Mouse (Mus musculus) hindbrain, embryonic 16.5 days (tissue): ENCODE measurements around the gene Tnni2. TPM values are rescaled to one million over a fixed set of nuclear protein-coding genes. Genes with fewer than 3 reads are reported as not detected.

Experiments used
- ATAC-seq: fragments of 200-750 bp; cut with Nextera tagmentation; 2 replicates; pipeline ENCODE4 v1.8.0; 2017; ENCODE audit warnings: moderate TSS enrichment, moderate library complexity
- H3K27ac ChIP-seq: fragments of 300-500 bp; sonication (generic); 2 replicates; pipeline ENCODE4 v1.5.1; 2014; ENCODE audit warnings: low read depth, mild to moderate bottlenecking, control low read depth, low read length, moderate library complexity
- H3K27me3 ChIP-seq: fragments of 300-500 bp; sonication (generic); replicated peaks from 2 replicates; pipeline ENCODE4 v1.6.1; 2014; ENCODE audit warnings: low read length; ENCODE audit not compliant: control insufficient read depth, insufficient read depth
- H3K36me3 ChIP-seq: fragments of 300-500 bp; sonication (generic); 2 replicates; pipeline ENCODE4 v1.6.1; 2014; ENCODE audit warnings: mild to moderate bottlenecking, low read length, moderate library complexity, mixed read lengths; ENCODE audit not compliant: control insufficient read depth, insufficient read depth
- H3K4me1 ChIP-seq: fragments of 300-500 bp; sonication (generic); 2 replicates; pipeline ENCODE4 v1.6.1; 2014; ENCODE audit warnings: low read depth, low read length; ENCODE audit not compliant: control insufficient read depth, insufficient read depth
- H3K4me2 ChIP-seq: fragments of 300-500 bp; sonication (generic); 2 replicates; pipeline ENCODE4 v1.6.1; 2014; ENCODE audit warnings: mild to moderate bottlenecking, low read length, control low read depth, moderate library complexity
- H3K4me3 ChIP-seq: fragments of 300-500 bp; sonication (generic); 2 replicates; pipeline ENCODE4 v1.5.1; 2014; ENCODE audit warnings: mild to moderate bottlenecking, low read length, control low read depth, moderate library complexity
- H3K9ac ChIP-seq: fragments of 300-500 bp; sonication (generic); 2 replicates; pipeline ENCODE4 v1.6.1; 2014; ENCODE audit warnings: low read depth, mild to moderate bottlenecking, control low read depth, low read length, moderate library complexity
- H3K9me3 ChIP-seq: fragments of 300-500 bp; sonication (generic); 2 replicates; pipeline ENCODE4 v1.6.1; 2014; ENCODE audit warnings: mild to moderate bottlenecking, low read length, moderate library complexity; ENCODE audit not compliant: control insufficient read depth
- WGBS: fragments of 180-500 bp; shearing (Covaris S2); extraction: QIAGEN DNeasy Blood & Tissue Kit; methylation state at CpG from one replicate; pipeline ENCODE4 v1.1.7; 2014; 5-methylcytosine and 5-hydroxymethylcytosine counted together
- polyA plus RNA-seq: library from polyadenylated mRNA; unstranded; fragments of >200 nt; fragmentation: Nextera tagmentation; extraction: Ambion mirVana; gene quantifications from 2 replicates; pipeline ENCODE4 v1.2.1, GENCODE M21; 2015

Tnni2 gene
- polyA plus RNA-seq, 1 experiment from 2014 or later = 2.0 TPM

DNA sequence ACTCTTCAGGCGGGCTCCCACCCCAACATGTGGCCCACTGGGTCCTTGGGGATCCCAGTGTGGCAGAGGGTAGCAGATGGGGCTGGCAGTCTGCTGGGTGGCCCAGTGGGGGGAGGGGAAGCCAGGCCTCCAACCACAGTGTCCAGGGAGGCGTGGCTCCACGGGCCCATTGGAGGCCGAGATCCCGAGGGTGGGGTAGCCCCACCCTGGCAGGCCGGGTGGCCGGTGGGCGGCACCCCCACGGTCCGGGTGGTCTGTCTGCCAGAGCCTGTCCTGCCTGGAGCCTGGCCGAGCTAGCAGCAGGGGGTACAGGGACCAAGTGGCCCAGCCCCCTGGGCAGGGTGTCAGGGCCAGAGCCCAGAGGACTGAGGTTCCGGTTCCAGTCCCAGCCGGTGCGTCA, 33.2 kb downstream of the Tnni2 start:
- WGBS = 74% methylated on average over 14 of the region's 14 CpGs
- no peak overlapping the region for H3K9ac ChIP-seq
- no peak overlapping the region for H3K27ac ChIP-seq
- H3K36me3 ChIP-seq = no peaks in the 10 kb centered on the region
- H3K9me3 ChIP-seq = no peaks in the 10 kb centered on the region
- no peak overlapping the region for H3K4me3 ChIP-seq
- H3K4me2 ChIP-seq = no peak overlapping the region
- no peaks in the 10 kb centered on the region for H3K27me3 ChIP-seq
- peaks cover 3% of the 10 kb centered on the region; the same call in 1 of the 2 replicates for H3K4me1 ChIP-seq
- ATAC-seq = no peak

DNA sequence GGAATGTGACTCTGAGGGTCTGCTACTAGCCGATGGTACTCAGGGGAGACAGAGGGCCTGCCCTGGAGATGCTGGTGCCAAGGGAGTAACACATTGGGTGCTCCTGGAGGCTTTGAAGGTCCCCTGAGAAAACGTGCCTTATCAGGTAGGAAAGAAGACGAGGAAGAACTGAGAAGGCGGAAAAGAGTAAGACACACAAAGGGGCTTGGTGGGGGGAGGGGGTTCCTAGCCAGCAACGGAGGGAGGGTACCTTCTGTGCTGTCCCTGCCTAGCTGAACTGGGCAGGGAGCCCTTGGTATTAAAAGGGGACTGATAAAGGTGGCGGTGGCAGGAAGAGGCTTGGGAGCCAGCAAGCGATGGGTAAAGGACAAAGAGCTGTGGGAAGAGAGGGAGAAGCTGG, 34.0 kb downstream of the Tnni2 start:
- Histone ChIP-seq H3K4me3 (no peak overlapping the region), H3K9me3 (no peaks in the 10 kb centered on the region), H3K36me3 (no peaks in the 10 kb centered on the region), H3K27ac (no peak overlapping the region), H3K4me1 (peaks cover 3% of the 10 kb centered on the region; the same call in 1 of the 2 replicates), H3K27me3 (no peaks in the 10 kb centered on the region; the same call in 1 of the 2 replicates), H3K4me2 (no peak overlapping the region), H3K9ac (no peak overlapping the region)
- ATAC-seq = no peak
- WGBS = 70% methylated on average over 7 of the region's 7 CpGs

DNA sequence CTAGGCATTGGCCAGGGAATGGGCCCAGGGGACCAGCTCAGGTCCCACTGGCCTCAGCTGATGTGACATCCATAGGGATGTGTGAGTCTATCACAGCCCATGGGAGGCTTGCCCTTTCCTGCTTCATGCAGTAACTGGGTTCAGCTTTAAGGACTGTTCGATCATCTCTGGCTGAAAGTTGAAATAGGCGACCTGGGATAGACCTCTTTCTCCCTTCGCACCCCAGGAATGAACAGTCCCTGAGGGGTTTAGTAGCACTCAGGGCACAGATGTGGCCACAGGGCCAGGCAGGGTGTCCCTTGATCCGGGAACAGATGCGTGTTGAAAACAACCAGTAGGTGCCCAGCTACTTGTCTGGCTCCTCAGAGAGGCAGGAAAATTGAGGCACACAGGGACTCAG, 34.7 kb downstream of the Tnni2 start:
- 84% methylated on average over 5 of the region's 5 CpGs for WGBS

DNA sequence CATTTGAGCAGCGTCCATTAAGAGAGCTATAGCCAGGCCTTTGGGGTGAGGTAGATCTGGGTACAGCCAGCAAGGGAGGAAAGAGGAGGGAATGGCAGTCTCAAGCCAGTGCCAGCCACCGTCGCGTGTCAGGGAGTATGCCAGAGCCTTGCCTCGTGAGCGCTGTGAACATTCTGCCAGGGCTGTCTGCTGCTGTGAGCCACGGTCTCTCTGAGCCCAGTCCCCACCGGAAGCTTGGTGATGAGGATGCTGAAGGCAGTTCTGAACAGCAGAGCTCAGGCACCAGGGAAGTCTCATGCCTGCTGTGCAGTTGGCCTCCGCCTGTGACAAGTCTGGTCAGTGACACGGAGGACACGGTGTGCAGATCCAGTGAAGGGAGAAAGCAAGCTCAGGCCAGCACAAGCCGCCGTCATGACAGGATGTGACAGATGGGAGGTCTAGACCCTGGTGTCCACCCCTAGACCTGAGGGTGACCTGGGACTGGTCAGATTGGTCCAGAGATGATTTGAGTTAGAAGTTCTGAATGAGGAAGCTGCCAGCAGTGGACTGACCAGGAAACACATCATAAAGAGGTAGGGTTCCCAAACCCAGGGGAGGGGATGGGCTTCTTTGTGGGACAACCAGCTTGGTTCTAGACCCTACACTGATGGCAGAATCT, 35.3 kb downstream of the Tnni2 start:
- H3K27me3 ChIP-seq = no peaks in the 10 kb centered on the region; the same call in 1 of the 2 replicates
- no peaks in the 10 kb centered on the region for H3K9me3 ChIP-seq
- WGBS = 82% methylated on average over 13 of the region's 13 CpGs
- no peak overlapping the region for H3K4me2 ChIP-seq
- H3K27ac ChIP-seq = no peak overlapping the region
- H3K9ac ChIP-seq = no peak overlapping the region
- H3K4me1 ChIP-seq = peaks cover 10% of the 10 kb centered on the region
- no peaks in the 10 kb centered on the region for H3K36me3 ChIP-seq
- no peak for ATAC-seq
- H3K4me3 ChIP-seq = no peak overlapping the region

More for the DNA sequence above, 34.7 kb downstream of the Tnni2 start:
- H3K4me2 ChIP-seq = no peak overlapping the region
- no peak overlapping the region for H3K4me3 ChIP-seq
- no peak for ATAC-seq
- H3K9ac ChIP-seq = no peak overlapping the region
- no peak overlapping the region for H3K27ac ChIP-seq
- no peaks in the 10 kb centered on the region; the same call in 1 of the 2 replicates for H3K27me3 ChIP-seq
- H3K4me1 ChIP-seq = peaks cover 4% of the 10 kb centered on the region
- H3K36me3 ChIP-seq = no peaks in the 10 kb centered on the region
- no peaks in the 10 kb centered on the region for H3K9me3 ChIP-seq

DNA sequence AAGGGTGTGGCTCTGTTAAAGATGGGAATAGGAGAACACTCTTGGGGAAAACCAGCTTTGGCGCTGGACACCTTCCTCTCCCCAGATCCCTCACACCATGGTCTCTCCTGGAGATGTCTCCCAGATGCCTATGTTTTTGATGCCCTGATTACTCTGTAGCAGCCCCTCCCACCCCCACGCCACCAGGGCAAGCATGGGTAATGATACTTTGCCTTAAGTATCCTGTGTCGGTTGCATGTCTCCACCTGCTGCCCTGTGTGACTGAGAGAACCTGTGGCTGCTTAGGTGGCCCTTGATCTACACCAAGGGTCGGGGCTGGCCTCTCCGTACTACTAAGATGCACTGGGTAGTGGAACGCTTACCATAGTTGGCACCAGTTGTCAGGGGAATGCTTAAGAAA, 36.4 kb downstream of the Tnni2 start:
- Histone ChIP-seq H3K9me3 (no peaks in the 10 kb centered on the region), H3K27me3 (no peaks in the 10 kb centered on the region; the same call in 1 of the 2 replicates), H3K27ac (no peak overlapping the region), H3K4me3 (no peak overlapping the region), H3K4me2 (no peak overlapping the region), H3K4me1 (peaks cover 10% of the 10 kb centered on the region), H3K9ac (no peak overlapping the region), H3K36me3 (no peaks in the 10 kb centered on the region)
- WGBS = 93% methylated on average over 6 of the region's 6 CpGs
- no peak for ATAC-seq

DNA sequence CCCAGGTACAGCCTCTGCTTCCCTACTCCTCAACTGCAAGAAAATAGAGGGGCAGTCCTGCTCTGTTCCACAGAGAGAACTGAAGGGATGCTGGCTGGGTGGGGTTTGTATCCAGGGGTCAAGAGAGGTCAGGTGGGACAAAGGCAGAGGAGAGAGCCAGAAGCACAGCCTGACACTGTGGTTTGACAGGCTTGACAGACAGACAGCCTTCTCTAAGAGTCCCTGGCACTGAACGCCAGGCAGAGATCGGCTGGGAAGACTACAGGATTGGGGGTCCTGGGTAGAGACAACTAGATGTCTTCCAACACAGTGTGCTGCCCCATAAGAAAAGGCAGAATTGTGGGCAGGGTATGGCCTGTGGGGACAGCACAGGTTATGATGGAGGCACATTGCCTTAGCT, 37.0 kb downstream of the Tnni2 start:
- Histone ChIP-seq H3K27me3 (no peaks in the 10 kb centered on the region; the same call in 1 of the 2 replicates), H3K36me3 (no peaks in the 10 kb centered on the region), H3K9ac (no peak overlapping the region), H3K27ac (no peak overlapping the region), H3K9me3 (no peaks in the 10 kb centered on the region), H3K4me3 (no peak overlapping the region), H3K4me1 (peaks cover 10% of the 10 kb centered on the region), H3K4me2 (no peak overlapping the region)
- 28% methylated on average over 2 of the region's 2 CpGs for WGBS
- no peak for ATAC-seq

DNA sequence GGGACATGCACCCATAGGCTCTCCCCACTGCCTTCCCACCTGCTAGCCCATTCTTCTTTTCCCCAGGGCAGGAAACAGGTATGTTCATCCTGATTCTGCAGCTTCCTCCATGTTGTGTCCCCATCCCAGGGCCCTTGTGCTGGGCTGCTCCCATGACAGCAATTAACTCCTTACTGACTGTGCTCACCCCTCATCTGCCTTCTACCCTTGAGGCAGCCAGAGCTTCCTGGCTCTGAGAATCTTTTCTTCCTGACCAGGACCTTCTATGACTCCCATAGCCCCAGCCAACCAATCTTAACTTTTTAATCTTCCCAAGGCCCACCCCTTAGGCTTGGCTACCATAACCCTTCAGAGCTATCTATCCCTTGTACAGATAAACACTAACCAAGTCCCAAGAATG, 37.7 kb downstream of the Tnni2 start:
- Histone ChIP-seq H3K4me3 (no peak overlapping the region), H3K9me3 (no peaks in the 10 kb centered on the region), H3K9ac (no peak overlapping the region), H3K27ac (no peak overlapping the region), H3K4me2 (no peak overlapping the region), H3K27me3 (no peaks in the 10 kb centered on the region; the same call in 1 of the 2 replicates), H3K36me3 (no peaks in the 10 kb centered on the region), H3K4me1 (peaks cover 10% of the 10 kb centered on the region)
- ATAC-seq = no peak

DNA sequence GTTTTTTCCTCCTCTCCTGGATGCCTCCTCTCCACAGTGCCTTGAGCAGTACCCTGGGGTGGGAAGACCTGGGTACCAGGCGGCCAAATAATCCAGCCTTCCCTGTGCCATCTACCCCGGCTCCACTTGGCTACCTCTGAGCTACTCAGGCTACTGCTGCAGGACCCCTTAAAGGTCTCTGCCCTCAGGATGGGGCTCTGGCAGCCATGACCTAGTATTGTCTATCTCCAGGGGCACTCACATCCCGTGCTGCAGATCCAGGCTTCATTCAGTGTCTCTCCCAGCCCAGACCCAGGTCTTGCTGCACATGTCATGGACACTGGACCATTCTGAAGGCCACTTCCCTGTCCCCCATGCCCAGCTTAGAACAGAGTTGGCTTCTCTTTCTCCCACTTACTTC, 38.3 kb downstream of the Tnni2 start:
- no peak for ATAC-seq
- H3K27ac ChIP-seq = no peak overlapping the region
- H3K9me3 ChIP-seq = no peaks in the 10 kb centered on the region
- H3K4me3 ChIP-seq = no peak overlapping the region
- no peaks in the 10 kb centered on the region; the same call in 1 of the 2 replicates for H3K27me3 ChIP-seq
- 98% methylated on average over 3 of the region's 3 CpGs for WGBS
- no peak overlapping the region for H3K9ac ChIP-seq
- H3K4me2 ChIP-seq = no peak overlapping the region
- no peaks in the 10 kb centered on the region for H3K36me3 ChIP-seq
- peaks cover 10% of the 10 kb centered on the region for H3K4me1 ChIP-seq

DNA sequence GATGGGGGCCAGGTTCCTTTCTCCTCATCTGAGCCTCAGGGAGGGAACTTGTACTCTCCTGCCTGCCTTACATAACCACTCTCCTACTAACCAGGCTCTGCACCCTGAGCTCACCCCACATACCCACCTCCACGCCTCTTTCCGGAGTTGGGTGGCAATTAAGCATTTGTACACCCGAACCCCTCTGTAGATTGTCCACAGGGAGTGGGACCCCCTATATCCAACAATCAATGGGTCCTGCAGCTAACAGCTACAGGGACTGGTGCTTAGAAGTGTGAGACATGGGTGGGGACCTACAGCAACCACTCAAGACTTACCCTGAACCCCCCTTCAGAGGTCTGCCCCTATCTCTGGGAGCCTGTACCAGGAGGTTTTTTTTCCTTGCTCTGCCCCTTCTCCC, 39.1 kb downstream of the Tnni2 start:
- no peak for ATAC-seq
- Histone ChIP-seq H3K4me3 (no peak overlapping the region), H3K9ac (no peak overlapping the region), H3K4me1 (peaks cover 10% of the 10 kb centered on the region), H3K36me3 (no peaks in the 10 kb centered on the region), H3K27me3 (no peaks in the 10 kb centered on the region; the same call in 1 of the 2 replicates), H3K4me2 (no peak overlapping the region), H3K9me3 (no peaks in the 10 kb centered on the region), H3K27ac (no peak overlapping the region)
- 91% methylated on average over 3 of the region's 3 CpGs for WGBS
